Comparison of ENCODE assay signal across 28 mouse cellular contexts in genomic region chrX:159447133-159447532, GRCm38 (mm10). TPM values are rescaled to one million over a fixed set of nuclear protein-coding genes. Genes with fewer than 3 reads are reported as not detected.
"Had no signal": no experiment of that assay in that cellular context is flagged by ENCODE, and none has a peak within 500 bp of the region (broad histone marks: within the 10 kb centered on the region; RNA-seq: fewer than 3 reads in every experiment).

No protein-coding gene starts in this region.

- H3K9ac ChIP-seq: heart, embryonic 12.5 days; hindbrain, embryonic 12.5 days; hindbrain, embryonic 14.5 days; intestine, embryonic 15.5 days; limb, embryonic 13.5 days; limb, embryonic 15.5 days; liver, embryonic 12.5 days; liver, embryonic 14.5 days had no signal

- DNase-seq: gastrocnemius, adult 2 months; gastrocnemius, postnatal 10 days; gastrocnemius, postnatal 25 days; heart, adult 18-20 months; heart, postnatal 10 days; heart, postnatal 4 days; kidney, adult 18-20 months; kidney, adult 8-10 months; kidney, postnatal 10 days; kidney, postnatal 25 days; kidney, postnatal 4 days; layer of hippocampus, postnatal 36 days; left cerebral cortex, postnatal 4 days had no signal

- H3K4me1 ChIP-seq: heart, embryonic 10.5 days; heart, embryonic 12.5 days; hindbrain, embryonic 10.5 days; hindbrain, embryonic 12.5 days; intestine, embryonic 15.5 days; limb, embryonic 13.5 days; limb, embryonic 15.5 days; liver, embryonic 12.5 days had no signal

- H3K27me3 ChIP-seq: heart, embryonic 12.5 days; hindbrain, embryonic 12.5 days; intestine, embryonic 15.5 days; limb, embryonic 13.5 days; limb, embryonic 15.5 days; liver, embryonic 12.5 days had no signal

- H3K36me3 ChIP-seq: heart, embryonic 10.5 days; heart, embryonic 12.5 days; hindbrain, embryonic 10.5 days; hindbrain, embryonic 12.5 days; intestine, embryonic 15.5 days; limb, embryonic 13.5 days; limb, embryonic 15.5 days; liver, embryonic 12.5 days had no signal

- H3K27ac ChIP-seq: gastrocnemius, adult 2 months; heart, embryonic 10.5 days; hindbrain, embryonic 10.5 days; hindbrain, embryonic 12.5 days; hindbrain, embryonic 14.5 days; intestine, embryonic 15.5 days; layer of hippocampus, adult 2 months; limb, embryonic 13.5 days; limb, embryonic 15.5 days; liver, embryonic 12.5 days; liver, embryonic 14.5 days had no signal

- ATAC-seq: hindbrain, embryonic 16.5 days; intestine, embryonic 15.5 days; intestine, postnatal 0 days; liver, embryonic 12.5 days had no signal

- H3K4me3 ChIP-seq: gastrocnemius, adult 2 months; heart, embryonic 10.5 days; heart, embryonic 12.5 days; hindbrain, embryonic 10.5 days; hindbrain, embryonic 12.5 days; intestine, embryonic 15.5 days; layer of hippocampus, adult 2 months; limb, embryonic 13.5 days; limb, embryonic 15.5 days; liver, embryonic 12.5 days had no signal

- H3K4me2 ChIP-seq: heart, embryonic 12.5 days; hindbrain, embryonic 12.5 days; hindbrain, embryonic 14.5 days; intestine, embryonic 15.5 days; limb, embryonic 13.5 days; limb, embryonic 15.5 days; liver, embryonic 12.5 days had no signal

- H3K9me3 ChIP-seq: heart, embryonic 10.5 days; heart, embryonic 12.5 days; hindbrain, embryonic 10.5 days; hindbrain, embryonic 12.5 days; intestine, embryonic 15.5 days; limb, embryonic 13.5 days; limb, embryonic 15.5 days; liver, embryonic 12.5 days had no signal

RNA-seq across cellular contexts. Expression of gene Map7d2, which starts 32.8 kb away (rescaled TPM):
- total RNA-seq: granulocyte monocyte progenitor cell, adult 5-6 weeks; liver, adult 2 months had no signal
- polyA plus RNA-seq: liver, adult 2 months; liver, embryonic 14.5 days had no signal
